Mouse (Mus musculus) G1E (cell line): ENCODE measurements around the gene Sim2.

Experiments
- CTCF ChIP-seq: IDR thresholded peaks from 2 replicates; pipeline ENCODE4 v1.5.1; 2012; ENCODE audit warnings: low read depth, low read length, inconsistent platforms, mixed read lengths
- GATA1 ChIP-seq: IDR thresholded peaks from 2 replicates; pipeline ENCODE4 v1.6.1; 2012; ENCODE audit warnings: borderline replicate concordance, low read length, inconsistent platforms, mixed read lengths
- POLR2AphosphoS5 ChIP-seq: IDR thresholded peaks from 2 replicates; pipeline ENCODE4 v1.6.1; 2012; ENCODE audit warnings: low read depth, low read length, inconsistent platforms; ENCODE audit not compliant: insufficient replicate concordance
- TAL1 ChIP-seq: conservative IDR thresholded peaks from 2 replicates; pipeline ENCODE4 v1.6.1; 2012; ENCODE audit warnings: low read depth, low read length, inconsistent platforms, mixed read lengths

- TF ChIP-seq POLR2AphosphoS5 (no peak), CTCF (no peak), GATA1 (no peak), TAL1 (no peak)
These were observed 38.5 kb downstream of the Sim2 start for GRCm38 (mm10) chr16:94123247-94123646.
